Mouse (Mus musculus) E14TG2a.4 (cell line): Measurements from ENCODE around the gene Sfxn1.

Experiments used
- CTCF ChIP-seq: conservative IDR thresholded peaks from 2 replicates; pipeline ENCODE4 v1.5.1; 2014; ENCODE audit warnings: low read length
- NANOG ChIP-seq: IDR thresholded peaks from 2 replicates; pipeline ENCODE4 v1.6.1; 2014; ENCODE audit warnings: borderline replicate concordance, low read length, mixed read lengths

GRCm38 (mm10) chr13:54023311-54023710 is 48.4 kb upstream of the Sfxn1 start:
- TF ChIP-seq CTCF, result no peak
- no peak for TF ChIP-seq NANOG
